Mouse (Mus musculus) stomach, postnatal 0 days (tissue): Measurements from ENCODE around the gene Ppp2r5e.

Experiments used
- CTCF ChIP-seq: IDR thresholded peaks from 2 replicates; pipeline ENCODE4 v1.5.1; 2016; ENCODE audit warnings: antibody characterized with exemption, low read depth, mild to moderate bottlenecking, moderate library complexity
- EP300 ChIP-seq: optimal IDR thresholded peaks from 2 replicates; pipeline ENCODE3; 2016; ENCODE audit warnings: antibody characterized with exemption

DNA sequence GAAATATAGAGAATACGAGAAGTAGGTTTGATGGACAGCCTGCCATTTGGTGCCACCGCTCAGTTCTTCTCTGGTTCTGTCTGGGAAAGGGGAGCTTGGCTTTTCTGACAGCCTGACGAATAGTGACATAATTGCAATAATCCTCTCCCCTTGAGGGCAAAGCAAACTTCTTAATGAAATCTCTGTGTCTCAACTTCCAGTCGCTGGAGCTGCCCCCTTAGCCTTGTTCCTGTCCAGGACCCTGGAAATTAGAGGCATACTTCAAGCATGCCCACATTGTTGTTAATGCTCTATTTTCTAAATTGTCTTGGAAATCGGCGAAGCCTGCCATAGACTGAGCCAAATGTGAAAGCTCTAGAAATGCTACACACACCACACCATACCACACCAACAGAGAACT lies 167.3 kb downstream of the Ppp2r5e start:
- TF ChIP-seq CTCF, result no peak
- no peak for TF ChIP-seq EP300
